Mouse (Mus musculus): Measurements from ENCODE around the gene Iqcf3. TPM values are rescaled to one million over a fixed set of nuclear protein-coding genes. Genes with fewer than 3 reads are reported as not detected.
"Not testable (repeated sequence)": the region's sequence is repeated elsewhere in the genome, so short reads cannot be mapped to it uniquely, and the experiment has no call there.

Iqcf3 gene
- polyA plus RNA-seq, 1 experiment from 2014 or later, result not detected

- Histone ChIP-seq H3K27ac (ENCODE audit: low read depth) (no peak within 1 kb of the TSS), H3K4me1 (ENCODE audit: insufficient read depth) (no peaks in the 10 kb centered on the region), H3K36me3 (replicated peaks; ENCODE audit: insufficient read depth, low read length) (no peaks in the 10 kb centered on the region), H3K27me3 (ENCODE audit: insufficient read depth, low read length) (no peaks in the 10 kb centered on the region), H3K4me3 (ENCODE audit: low read depth, low read length) (no peak within 1 kb of the TSS), H3K9ac (replicated peaks) (no peak within 1 kb of the TSS), H3K9me3 (ENCODE audit: low read length) (no peaks in the 10 kb centered on the region), H3K4me2 (ENCODE audit: low read depth, low read length) (no peak within 1 kb of the TSS)
- 92% methylated on average over 6 of the region's 6 CpGs for WGBS (ENCODE audit: insufficient replicate concordance)
- DNase-seq (no peak), ATAC-seq (no peak)
- no peak for TF ChIP-seq CTCF (IDR thresholded peaks at IDR 0.05; ENCODE audit: low read depth)
Observed at GRCm38 (mm10) chr9:106499667-106500066, 61.8 kb downstream of the Iqcf3 start, which contains the start of gene Iqcf1. Iqcf1 (plus strand) TSS chr9:106499967.

GRCm38 (mm10) chr9:106487602-106488001 lies 73.8 kb downstream of the Iqcf3 start:
- H3K4me1 ChIP-seq (ENCODE audit: insufficient read depth); H3K4me3 ChIP-seq (ENCODE audit: low read depth, low read length); H3K4me2 ChIP-seq (ENCODE audit: low read depth, low read length); H3K27ac ChIP-seq (ENCODE audit: low read depth); H3K27me3 ChIP-seq (ENCODE audit: insufficient read depth, low read length); DNase-seq; ATAC-seq; H3K9ac ChIP-seq (replicated peaks); H3K9me3 ChIP-seq (ENCODE audit: low read length): not testable (repeated sequence)
- WGBS (ENCODE audit: insufficient replicate concordance), result 79% methylated on average over 6 of the region's 6 CpGs
- peaks cover 26% of the 10 kb centered on the region for H3K36me3 ChIP-seq (replicated peaks; ENCODE audit: insufficient read depth, low read length)

- H3K9ac ChIP-seq (replicated peaks), result no peak overlapping the region
- no peak overlapping the region for H3K4me2 ChIP-seq (ENCODE audit: low read depth, low read length)
- no peak for TF ChIP-seq EP300 (IDR thresholded peaks at IDR 0.05; ENCODE audit: low read depth)
- no peak for TF ChIP-seq CTCF (IDR thresholded peaks at IDR 0.05; ENCODE audit: low read depth)
- H3K27ac ChIP-seq (ENCODE audit: low read depth), result no peak overlapping the region
- DNase-seq (no peak), ATAC-seq (no peak)
- no peaks in the 10 kb centered on the region for H3K27me3 ChIP-seq (ENCODE audit: insufficient read depth, low read length)
- no peaks in the 10 kb centered on the region for H3K9me3 ChIP-seq (ENCODE audit: low read length)
- H3K4me1 ChIP-seq (ENCODE audit: insufficient read depth), result no peaks in the 10 kb centered on the region
- H3K4me3 ChIP-seq (ENCODE audit: low read depth, low read length), result no peak overlapping the region
- 79% methylated on average over 10 of the region's 10 CpGs for WGBS (ENCODE audit: insufficient replicate concordance)
- H3K36me3 ChIP-seq (replicated peaks; ENCODE audit: insufficient read depth, low read length), result peaks cover 41% of the 10 kb centered on the region
Observed at GRCm38 (mm10) chr9:106485076-106485475, 76.4 kb downstream of the Iqcf3 start.

GRCm38 (mm10) chr9:106483606-106484005 lies 77.8 kb downstream of the Iqcf3 start:
- DNase-seq, result no peak
- no peak overlapping the region for H3K9ac ChIP-seq (replicated peaks)
- no peak for ATAC-seq

GRCm38 (mm10) chr9:106483136-106483535 lies 78.3 kb downstream of the Iqcf3 start:
- no peak overlapping the region for H3K4me2 ChIP-seq (ENCODE audit: low read depth, low read length)
- no peak for DNase-seq
- WGBS (ENCODE audit: insufficient replicate concordance), result 92% methylated on average over 10 of the region's 10 CpGs
- H3K4me1 ChIP-seq (ENCODE audit: insufficient read depth), result peaks cover 2% of the 10 kb centered on the region
- peaks cover 42% of the 10 kb centered on the region for H3K36me3 ChIP-seq (replicated peaks; ENCODE audit: insufficient read depth, low read length)
- TF ChIP-seq EP300 (IDR thresholded peaks at IDR 0.05; ENCODE audit: low read depth) (no peak), CTCF (IDR thresholded peaks at IDR 0.05; ENCODE audit: low read depth) (no peak)
- H3K9me3 ChIP-seq (ENCODE audit: low read length), result no peaks in the 10 kb centered on the region
- no peak for ATAC-seq
- H3K4me3 ChIP-seq (ENCODE audit: low read depth, low read length), result no peak overlapping the region
- H3K27ac ChIP-seq (ENCODE audit: low read depth), result no peak overlapping the region
- H3K9ac ChIP-seq (replicated peaks), result no peak overlapping the region
- H3K27me3 ChIP-seq (ENCODE audit: insufficient read depth, low read length), result no peaks in the 10 kb centered on the region

More at GRCm38 (mm10) chr9:106483606-106484005, 77.8 kb downstream of the Iqcf3 start:
- H3K36me3 ChIP-seq (replicated peaks; ENCODE audit: insufficient read depth, low read length), result peaks cover 42% of the 10 kb centered on the region
- 86% methylated on average over 17 of the region's 17 CpGs for WGBS (ENCODE audit: insufficient replicate concordance)
- no peak overlapping the region for H3K4me3 ChIP-seq (ENCODE audit: low read depth, low read length)
- H3K4me2 ChIP-seq (ENCODE audit: low read depth, low read length), result no peak overlapping the region
- no peaks in the 10 kb centered on the region for H3K4me1 ChIP-seq (ENCODE audit: insufficient read depth)
- H3K9me3 ChIP-seq (ENCODE audit: low read length), result no peaks in the 10 kb centered on the region
- TF ChIP-seq EP300 (IDR thresholded peaks at IDR 0.05; ENCODE audit: low read depth) (no peak), CTCF (IDR thresholded peaks at IDR 0.05; ENCODE audit: low read depth) (no peak)
- no peaks in the 10 kb centered on the region for H3K27me3 ChIP-seq (ENCODE audit: insufficient read depth, low read length)
- H3K27ac ChIP-seq (ENCODE audit: low read depth), result no peak overlapping the region

GRCm38 (mm10) chr9:106482578-106483115 lies 78.8 kb downstream of the Iqcf3 start:
- Histone ChIP-seq H3K9me3 (ENCODE audit: low read length) (no peaks in the 10 kb centered on the region), H3K27ac (ENCODE audit: low read depth) (no peak overlapping the region), H3K36me3 (replicated peaks; ENCODE audit: insufficient read depth, low read length) (peaks cover 42% of the 10 kb centered on the region), H3K9ac (replicated peaks) (no peak overlapping the region), H3K27me3 (ENCODE audit: insufficient read depth, low read length) (no peaks in the 10 kb centered on the region), H3K4me3 (ENCODE audit: low read depth, low read length) (no peak overlapping the region), H3K4me2 (ENCODE audit: low read depth, low read length) (no peak overlapping the region), H3K4me1 (ENCODE audit: insufficient read depth) (peaks cover 7% of the 10 kb centered on the region)
- 80% methylated on average over 17 of the region's 17 CpGs for WGBS (ENCODE audit: insufficient replicate concordance)
- DNase-seq, result no peak
- ATAC-seq, result no peak
- no peak for TF ChIP-seq CTCF (IDR thresholded peaks at IDR 0.05; ENCODE audit: low read depth)
- no peak for TF ChIP-seq EP300 (IDR thresholded peaks at IDR 0.05; ENCODE audit: low read depth)

- peaks cover 42% of the 10 kb centered on the region for H3K36me3 ChIP-seq (replicated peaks; ENCODE audit: insufficient read depth, low read length)
- no peak overlapping the region for H3K4me2 ChIP-seq (ENCODE audit: low read depth, low read length)
- H3K9me3 ChIP-seq (ENCODE audit: low read length), result no peaks in the 10 kb centered on the region
- TF ChIP-seq EP300 (IDR thresholded peaks at IDR 0.05; ENCODE audit: low read depth) (no peak), CTCF (IDR thresholded peaks at IDR 0.05; ENCODE audit: low read depth) (no peak)
- no peak overlapping the region for H3K9ac ChIP-seq (replicated peaks)
- H3K4me1 ChIP-seq (ENCODE audit: insufficient read depth), result peaks cover 12% of the 10 kb centered on the region
- no peaks in the 10 kb centered on the region for H3K27me3 ChIP-seq (ENCODE audit: insufficient read depth, low read length)
- no peak for DNase-seq
- WGBS (ENCODE audit: insufficient replicate concordance), result 89% methylated on average over 13 of the region's 13 CpGs
- no peak for ATAC-seq
- H3K4me3 ChIP-seq (ENCODE audit: low read depth, low read length), result no peak overlapping the region
- no peak overlapping the region for H3K27ac ChIP-seq (ENCODE audit: low read depth)
Observed at GRCm38 (mm10) chr9:106481676-106482075, 79.8 kb downstream of the Iqcf3 start.

Measured in liver, postnatal 0 days (tissue).